Mouse (Mus musculus) heart, embryonic 11.5 days (tissue): ENCODE measurements around the gene Mri1. TPM values are rescaled to one million over a fixed set of nuclear protein-coding genes. Genes with fewer than 3 reads are reported as not detected.
"Not testable (repeated sequence)": the region's sequence is repeated elsewhere in the genome, so short reads cannot be mapped to it uniquely, and the experiment has no call there.

Experiments used
- ATAC-seq: fragments of 200-750 bp; cut with Nextera tagmentation; replicated peaks from 2 replicates; pipeline ENCODE4 v1.8.0; 2017; ENCODE audit warnings: moderate library complexity; ENCODE audit not compliant: insufficient number of reproducible peaks, low FRiP score, low TSS enrichment
- H3K27ac ChIP-seq: fragments of 300-500 bp; sonication (generic); 2 replicates; pipeline ENCODE4 v1.5.1; 2014; ENCODE audit warnings: mild to moderate bottlenecking, low read depth, low read length
- H3K27me3 ChIP-seq: fragments of 300-500 bp; sonication (generic); 2 replicates; pipeline ENCODE4 v1.6.1; 2014; ENCODE audit warnings: mild to moderate bottlenecking, low read length, mixed read lengths; ENCODE audit not compliant: control insufficient read depth, insufficient read depth
- H3K36me3 ChIP-seq: fragments of 300-500 bp; sonication (generic); 2 replicates; pipeline ENCODE4 v1.6.1; 2014; ENCODE audit warnings: mild to moderate bottlenecking, low read length, moderate library complexity, mixed read lengths; ENCODE audit not compliant: control insufficient read depth, insufficient read depth
- H3K4me1 ChIP-seq: fragments of 300-500 bp; sonication (generic); 2 replicates; pipeline ENCODE4 v1.6.1; 2014; ENCODE audit warnings: low read length; ENCODE audit not compliant: control insufficient read depth, insufficient read depth
- H3K4me2 ChIP-seq: fragments of 300-500 bp; sonication (generic); 2 replicates; pipeline ENCODE4 v1.6.1; 2014; ENCODE audit warnings: mild to moderate bottlenecking, moderate library complexity
- H3K4me3 ChIP-seq: fragments of 300-500 bp; sonication (generic); 2 replicates; pipeline ENCODE4 v1.5.1; 2014; ENCODE audit warnings: low read depth, low read length
- H3K9ac ChIP-seq: fragments of 300-500 bp; sonication (generic); 2 replicates; pipeline ENCODE4 v1.6.1; 2014; ENCODE audit warnings: mild to moderate bottlenecking, low read depth, low read length, moderate library complexity
- H3K9me3 ChIP-seq: fragments of 300-500 bp; sonication (generic); replicated peaks from 2 replicates; pipeline ENCODE4 v1.6.1; 2016; ENCODE audit warnings: low read length; ENCODE audit not compliant: control insufficient read depth
- WGBS: fragments of 180-500 bp; shearing (Covaris S2); extraction: QIAGEN DNeasy Blood & Tissue Kit; methylation state at CpG from one replicate; pipeline ENCODE4 v1.1.7; 2014; ENCODE audit not compliant: insufficient replicate concordance; 5-methylcytosine and 5-hydroxymethylcytosine counted together
- polyA plus RNA-seq: library from polyadenylated mRNA; unstranded; fragments of >200 nt; fragmentation: Nextera tagmentation; extraction: Ambion mirVana; gene quantifications from 2 replicates; pipeline ENCODE4 v1.2.1, GENCODE M21; 2014

Gene Mri1
- 45.3 and 50.7 TPM in 2 replicates for polyA plus RNA-seq

DNA sequence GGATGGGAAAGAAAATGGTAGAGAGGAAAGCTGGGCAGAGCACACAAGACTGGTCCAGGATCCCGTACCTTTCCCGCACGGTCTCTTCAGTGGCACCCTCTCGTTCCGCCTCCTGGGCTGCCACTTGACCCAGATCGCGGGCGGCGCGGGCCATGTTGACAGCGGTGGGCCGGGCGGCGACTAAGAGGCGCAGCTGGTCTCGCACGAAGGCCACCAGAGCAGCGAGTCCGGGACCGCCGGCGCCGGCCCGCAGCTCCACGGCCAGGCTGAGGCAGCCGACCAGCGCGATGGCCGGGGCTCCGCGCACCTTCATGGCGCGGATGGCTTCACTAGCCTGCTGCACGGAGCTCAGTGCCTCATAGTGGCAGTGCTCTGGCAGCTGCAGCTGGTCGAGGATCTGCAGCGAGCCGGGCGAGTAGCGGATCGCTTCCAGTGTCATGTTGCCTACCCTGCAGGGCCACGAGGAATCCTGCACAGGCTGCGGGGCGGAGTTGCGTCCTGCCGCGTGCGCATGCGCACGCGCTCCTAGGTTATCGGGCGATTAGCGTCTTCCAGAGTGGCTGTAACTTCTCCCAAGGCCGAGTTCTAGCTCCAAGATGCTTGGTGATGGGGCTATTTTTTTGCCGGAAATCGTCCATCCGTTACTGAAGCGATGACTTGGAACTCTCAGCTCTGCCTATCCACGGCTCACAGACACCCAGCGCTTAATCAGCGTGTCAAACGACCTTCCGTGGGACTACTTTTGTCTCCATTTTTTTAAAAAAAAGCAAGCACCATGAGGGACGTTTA, at the start of gene Mri1:
Mri1 (minus strand) TSS at position 505 of the 789 bp plus-strand sequence.
- Histone ChIP-seq H3K36me3 (peaks cover 41% of the 10 kb centered on the region), H3K4me3 (peak within 1 kb of the TSS; percentile 78), H3K27ac (peak within 1 kb of the TSS; percentile 89), H3K4me1 (peaks cover 10% of the 10 kb centered on the region), H3K4me2 (peak within 1 kb of the TSS; percentile 99), H3K9me3 (no peaks in the 10 kb centered on the region), H3K27me3 (no peaks in the 10 kb centered on the region), H3K9ac (peak within 1 kb of the TSS; percentile 90)
- ATAC-seq: peak; percentile 75
- WGBS: under 1% methylated on average over 62 of the region's 64 CpGs

DNA sequence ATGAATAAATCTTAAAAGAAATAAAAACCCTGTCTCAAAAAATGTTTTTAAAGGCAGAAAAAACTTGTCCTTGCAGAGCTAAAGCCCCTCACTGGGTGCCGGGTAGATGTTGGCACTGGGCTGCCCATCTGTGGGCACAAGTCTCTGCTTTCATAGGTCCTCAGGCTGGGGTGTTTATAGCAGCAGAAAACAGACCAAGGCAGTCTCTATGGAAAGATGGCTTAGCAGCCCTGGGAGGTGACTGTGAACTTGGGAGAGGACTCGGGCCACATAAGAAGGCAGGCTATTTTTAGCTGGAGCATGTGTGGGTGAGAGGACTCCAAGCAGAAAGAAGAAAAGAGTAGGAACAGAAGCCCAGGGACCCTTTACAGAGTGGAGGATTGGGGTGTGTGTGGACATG, 46.8 kb upstream of the Mri1 start:
- Histone ChIP-seq H3K4me3 (no peak overlapping the region), H3K36me3 (no peaks in the 10 kb centered on the region), H3K27ac (peak overlapping the region; percentile 42; the same call in 1 of the 2 replicates), H3K9me3 (no peaks in the 10 kb centered on the region), H3K9ac (no peak overlapping the region), H3K27me3 (no peaks in the 10 kb centered on the region), H3K4me1 (peaks cover 4% of the 10 kb centered on the region; the same call in 1 of the 2 replicates), H3K4me2 (0 out of 2 replicates have a peak overlapping the region, but pooled peaks have one; percentile 9)
- 54% methylated on average over 2 of the region's 2 CpGs for WGBS
- ATAC-seq: no peak

DNA sequence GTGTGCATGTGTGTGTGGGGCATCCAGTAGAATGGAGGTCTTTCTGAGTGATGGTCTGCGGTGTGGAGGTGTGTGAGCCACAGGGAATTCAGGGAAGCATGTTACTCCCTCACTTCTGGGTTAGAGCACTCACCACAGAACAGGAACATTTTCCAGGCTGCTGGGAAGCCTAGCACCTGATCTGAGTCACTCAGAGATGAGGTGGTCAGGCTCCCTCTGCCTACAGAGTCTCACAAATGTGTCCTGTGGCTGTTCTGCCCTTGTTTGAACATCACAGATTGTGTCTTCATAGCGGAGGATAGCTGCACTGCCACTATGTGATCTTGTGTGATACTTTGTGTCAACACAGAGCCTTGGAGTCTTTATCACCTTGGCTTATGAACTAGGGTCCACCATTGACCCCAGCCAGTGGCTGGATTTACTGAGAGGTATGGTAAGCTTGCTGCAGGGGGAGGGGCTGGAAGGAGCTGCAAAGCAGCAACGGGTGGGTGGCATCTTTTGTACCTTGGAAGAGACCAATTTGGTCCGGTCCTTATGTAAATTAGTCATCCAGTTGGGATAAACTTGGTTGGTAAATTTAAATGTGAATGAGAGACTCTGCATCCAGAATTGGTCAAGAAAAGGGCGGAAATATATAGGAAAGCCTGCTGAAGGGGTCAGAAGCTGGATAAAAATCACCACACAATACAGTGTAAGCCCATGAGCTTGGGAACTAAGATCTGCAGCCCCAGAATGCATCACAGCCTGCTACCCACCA, 40.1 kb upstream of the Mri1 start:
- H3K36me3 ChIP-seq: no peaks in the 10 kb centered on the region
- WGBS: 62% methylated on average over 5 of the region's 5 CpGs
- H3K4me2 ChIP-seq: no peak overlapping the region
- ATAC-seq: no peak
- no peaks in the 10 kb centered on the region for H3K9me3 ChIP-seq
- H3K27me3 ChIP-seq: no peaks in the 10 kb centered on the region
- no peak overlapping the region for H3K9ac ChIP-seq
- no peak overlapping the region for H3K4me3 ChIP-seq
- no peaks in the 10 kb centered on the region for H3K4me1 ChIP-seq
- no peak overlapping the region for H3K27ac ChIP-seq

DNA sequence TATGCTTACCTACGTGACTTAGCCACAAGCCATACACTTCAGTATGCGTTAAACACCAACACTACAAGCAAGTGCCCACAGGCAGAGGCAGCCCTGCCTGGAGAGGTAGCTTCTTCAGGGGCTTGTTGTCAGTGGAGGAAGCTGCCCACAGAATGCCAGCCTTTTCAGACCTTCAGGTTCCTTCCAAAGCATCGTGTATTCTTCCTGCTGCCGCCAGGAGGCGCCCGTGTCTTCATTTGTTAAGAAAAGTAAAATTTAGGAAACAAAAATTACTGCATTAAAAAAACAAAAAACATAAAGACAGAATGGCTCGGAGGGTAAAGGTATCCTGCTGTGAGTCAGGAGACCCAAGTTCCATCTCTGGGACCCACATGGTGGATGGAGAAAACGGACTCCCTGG, 34.6 kb upstream of the Mri1 start:
- no peaks in the 10 kb centered on the region for H3K36me3 ChIP-seq
- H3K27ac ChIP-seq: no peak overlapping the region
- no peak overlapping the region for H3K4me2 ChIP-seq
- H3K27me3 ChIP-seq: no peaks in the 10 kb centered on the region
- no peak overlapping the region for H3K9ac ChIP-seq
- no peak overlapping the region for H3K4me3 ChIP-seq
- no peaks in the 10 kb centered on the region for H3K9me3 ChIP-seq
- 23% methylated on average over 8 of the region's 8 CpGs for WGBS
- no peak for ATAC-seq
- no peaks in the 10 kb centered on the region for H3K4me1 ChIP-seq

DNA sequence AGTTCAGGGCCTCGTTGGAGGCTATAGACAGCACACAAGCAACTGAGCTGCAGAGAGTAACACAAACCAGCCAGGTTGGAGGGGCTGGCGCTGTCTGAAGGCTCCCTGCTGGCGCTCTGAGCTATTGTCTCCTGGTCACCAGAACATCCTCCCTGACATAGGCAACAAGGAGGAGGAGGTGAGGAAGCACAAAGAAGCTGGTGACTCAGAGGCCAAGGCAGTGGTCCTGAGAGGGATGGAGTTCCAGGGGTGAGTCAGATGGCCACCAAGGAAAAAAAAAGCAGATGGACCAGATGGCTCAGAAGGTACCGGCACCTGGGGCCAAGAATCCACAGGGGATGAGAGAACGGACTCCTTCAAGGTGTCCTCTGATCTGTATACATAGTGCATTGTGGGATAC, 34.0 kb upstream of the Mri1 start:
- Histone ChIP-seq H3K4me2 (no peak overlapping the region), H3K4me1 (no peaks in the 10 kb centered on the region), H3K36me3 (no peaks in the 10 kb centered on the region), H3K4me3 (no peak overlapping the region), H3K27ac (no peak overlapping the region), H3K9ac (no peak overlapping the region), H3K27me3 (no peaks in the 10 kb centered on the region), H3K9me3 (no peaks in the 10 kb centered on the region)
- no peak for ATAC-seq
- 63% methylated on average over 5 of the region's 5 CpGs for WGBS

DNA sequence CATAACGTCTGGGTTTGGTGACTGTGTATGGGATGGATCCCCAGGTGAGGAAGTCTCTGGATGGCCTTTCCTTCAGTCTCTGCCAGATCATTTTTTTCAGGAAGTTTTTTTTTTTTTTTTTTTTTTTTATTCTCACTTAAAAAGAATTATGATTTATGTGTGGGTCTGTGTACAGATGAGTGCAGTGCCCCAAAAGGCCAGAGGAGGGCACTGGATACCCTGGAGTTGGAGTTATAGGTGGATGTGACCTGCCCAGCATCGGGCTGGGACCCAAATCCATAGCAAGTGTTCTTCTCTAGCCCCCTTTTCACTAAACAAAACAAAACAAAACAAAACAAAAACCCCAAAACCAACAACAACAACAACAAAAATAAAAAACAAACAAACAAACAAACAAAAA, 31.8 kb upstream of the Mri1 start:
- no peak overlapping the region for H3K27ac ChIP-seq
- no peaks in the 10 kb centered on the region for H3K27me3 ChIP-seq
- WGBS: 55% methylated on average over 2 of the region's 2 CpGs
- H3K4me2 ChIP-seq: no peak overlapping the region
- H3K9me3 ChIP-seq: no peaks in the 10 kb centered on the region
- no peaks in the 10 kb centered on the region for H3K4me1 ChIP-seq
- no peak overlapping the region for H3K4me3 ChIP-seq
- H3K9ac ChIP-seq: no peak overlapping the region
- ATAC-seq: no peak
- no peaks in the 10 kb centered on the region for H3K36me3 ChIP-seq

DNA sequence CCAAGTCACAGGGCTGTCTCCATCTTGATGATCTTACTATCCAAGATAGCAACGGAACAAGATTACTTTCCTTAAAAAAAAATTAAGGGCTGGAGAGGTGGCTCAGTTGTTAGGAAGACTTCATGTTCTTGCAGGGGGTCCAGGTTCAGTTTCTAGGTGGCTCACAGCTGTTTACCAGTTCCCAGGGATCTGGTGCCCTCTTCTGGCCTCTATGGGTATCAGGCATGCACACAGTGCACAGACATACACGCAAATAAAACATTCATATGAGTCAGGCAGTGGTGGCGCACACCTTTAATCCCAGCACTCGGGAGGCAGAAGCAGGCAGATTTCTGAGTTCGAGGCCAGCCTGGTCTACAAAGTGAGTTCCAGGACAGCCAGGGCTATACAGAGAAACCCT, 28.5 kb upstream of the Mri1 start:
- H3K4me3 ChIP-seq, H3K4me2 ChIP-seq, H3K36me3 ChIP-seq, H3K9ac ChIP-seq, H3K27ac ChIP-seq, H3K9me3 ChIP-seq, H3K4me1 ChIP-seq, H3K27me3 ChIP-seq: not testable (repeated sequence)
- 48% methylated on average over 5 of the region's 5 CpGs for WGBS
- ATAC-seq: 0 out of 2 replicates have a peak, but pooled peaks have one; percentile 7

- Histone ChIP-seq H3K4me2 (peak overlapping the region; percentile 43), H3K27me3 (no peaks in the 10 kb centered on the region), H3K9me3 (no peaks in the 10 kb centered on the region), H3K9ac (no peak overlapping the region; the same call in 1 of the 2 replicates), H3K4me1 (no peaks in the 10 kb centered on the region), H3K27ac (no peak overlapping the region), H3K36me3 (no peaks in the 10 kb centered on the region), H3K4me3 (no peak overlapping the region)
- 14% methylated on average over 9 of the region's 9 CpGs for WGBS
- ATAC-seq: no peak
Observed at GRCm38 (mm10) chr8:84284608-84285063, 27.5 kb upstream of the Mri1 start.
